Mouse (Mus musculus): Measurements from ENCODE around the gene Tmem94.

- TF ChIP-seq CTCF (IDR thresholded peaks at IDR 0.05; ENCODE audit: low read depth, low read length) (no peak), POLR2A (IDR thresholded peaks at IDR 0.05; ENCODE audit: extremely low read depth, insufficient read depth, low read length) (no peak)
Observed at GRCm38 (mm10) chr11:115843891-115844239, 78.6 kb downstream of the Tmem94 start.
